Mouse (Mus musculus): ENCODE results near the gene Ranbp3l. TPM values are rescaled to one million over a fixed set of nuclear protein-coding genes. Genes with fewer than 3 reads are reported as not detected.

Ranbp3l gene
- total and polyA plus RNA-seq, 3 experiments = not detected

DNA sequence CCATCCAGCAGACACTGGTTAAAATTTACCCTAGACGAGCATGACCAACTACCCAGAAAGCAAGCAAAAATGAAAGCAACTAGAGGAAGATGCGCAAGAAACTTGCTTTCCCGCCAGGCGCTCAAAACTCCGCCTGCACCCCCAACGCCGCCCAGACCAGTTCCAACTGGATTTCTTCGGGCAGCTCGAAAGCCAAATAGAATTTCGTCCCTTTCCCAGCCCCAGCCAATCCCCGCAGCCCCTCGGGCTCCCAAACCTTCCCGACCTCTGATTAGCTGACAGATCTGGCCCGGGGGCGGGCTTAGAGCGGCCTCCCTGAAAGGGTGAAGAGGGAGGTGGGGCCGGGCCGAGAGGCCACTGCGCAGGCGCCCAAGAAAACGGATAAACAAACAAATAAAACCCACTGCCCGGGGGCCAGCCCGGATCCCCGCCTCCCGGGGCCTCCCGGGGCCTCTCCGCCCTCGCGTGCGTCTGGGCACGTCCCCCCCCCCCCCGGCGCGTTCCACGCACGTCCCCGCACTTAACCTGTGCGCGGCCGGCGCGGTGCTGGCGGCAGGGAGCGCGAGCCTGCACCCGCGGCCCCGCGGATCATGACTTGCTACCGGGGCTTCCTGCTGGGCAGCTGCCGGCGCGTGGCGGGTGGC lies 103.3 kb downstream of the Ranbp3l start, which contains the start of gene Nadk2:
Gene Nadk2 (plus strand): TSS at position 349 of the 644 bp plus-strand sequence.
- Histone ChIP-seq H3K4me3 (replicated peaks in 1 of 3; ENCODE audit: low read depth in 2 of 3, low read length in 2 of 3, poor library complexity in 1 of 3) (peak within 1 kb of the TSS; percentile 69 to 90 (median 73)), H3K27me3 (replicated peaks) (no peaks in the 10 kb centered on the region), H3K36me3 (replicated peaks in 1 of 2; ENCODE audit: control insufficient read depth in 1 of 2, insufficient read depth in 1 of 2, low read length in 1 of 2) (peaks cover 0 to 4% of the 10 kb centered on the region in 2 experiments), H3K27ac (ENCODE audit: insufficient read depth, low read depth) (0 out of 2 replicates have a peak within 1 kb of the TSS, but pooled peaks have one; percentile 8), H3K4me1 (ENCODE audit: control insufficient read depth in 1 of 2, insufficient read depth in 2 of 2) (peaks cover 0 to 38% of the 10 kb centered on the region in 2 experiments; a peak in 2 of 4 replicates), H3K4me2 (ENCODE audit: insufficient read depth, low read depth, poor library complexity, severe bottlenecking) (peak within 1 kb of the TSS; percentile 90), H3K9me3 (replicated peaks; ENCODE audit: low read length) (no peaks in the 10 kb centered on the region), H3K9ac (ENCODE audit: insufficient read depth, low read depth) (peak within 1 kb of the TSS; percentile 82), H3K79me2 (replicated peaks; ENCODE audit: control insufficient read depth, extremely low read depth, insufficient read depth, poor library complexity, severe bottlenecking) (no peaks in the 10 kb centered on the region)
- dilution Hi-C loops (cut with MboI; ENCODE audit: extremely low pct_ligation_motif_present, extremely low pct_unique_long_range_greater_than_20kb, low sequenced_read_pairs) = no loop called here
- TF ChIP-seq NELFE (IDR thresholded peaks at IDR 0.05; ENCODE audit: low read depth, low read length) (no peak), CHD2 (IDR thresholded peaks at IDR 0.05; ENCODE audit: low read length) (peak; percentile 66; the same call in 1 of the 2 replicates), USF2 (conservative IDR thresholded peaks at IDR 0.05; ENCODE audit: low read depth, low read length) (no peak), CHD1 (IDR thresholded peaks at IDR 0.05; ENCODE audit: low read depth, low read length) (no peak), POLR2AphosphoS2 (IDR thresholded peaks at IDR 0.05; ENCODE audit: low read depth, low read length) (no peak), ZKSCAN1 (IDR thresholded peaks at IDR 0.05; ENCODE audit: borderline replicate concordance, low read depth, low read length) (no peak), HCFC1 (IDR thresholded peaks at IDR 0.05; ENCODE audit: low read depth, low read length) (peak; percentile 30; the same call in 1 of the 2 replicates), RAD21 (IDR thresholded peaks at IDR 0.05; ENCODE audit: low read depth, low read length) (no peak), SIN3A (IDR thresholded peaks at IDR 0.05; ENCODE audit: low read length) (peak; percentile 88), MYC (IDR thresholded peaks at IDR 0.05; ENCODE audit: low read depth, low read length) (0 out of 2 replicates have a peak, but pooled peaks have one; percentile 22), ZNF384 (IDR thresholded peaks at IDR 0.05; ENCODE audit: low read depth, low read length) (no peak), JUND (conservative IDR thresholded peaks at IDR 0.05; ENCODE audit: low read depth, low read length) (no peak), JUN (IDR thresholded peaks at IDR 0.05; ENCODE audit: insufficient read depth, low read depth, low read length) (no peak), ZMIZ1 (IDR thresholded peaks at IDR 0.05; ENCODE audit: low read depth, low read length) (no peak), ZC3H11A (IDR thresholded peaks at IDR 0.05; ENCODE audit: low read depth, low read length) (no peak), E2F4 (IDR thresholded peaks at IDR 0.05; ENCODE audit: insufficient replicate concordance, low read depth, low read length) (peak; percentile 95), MAX (IDR thresholded peaks at IDR 0.05; ENCODE audit: low read length) (peak; percentile 57; the same call in 1 of the 2 replicates), UBTF (IDR thresholded peaks at IDR 0.05; ENCODE audit: low read depth, low read length) (0 out of 2 replicates have a peak, but pooled peaks have one; percentile 43), MEF2A (IDR thresholded peaks at IDR 0.05; ENCODE audit: borderline replicate concordance, low read depth, low read length) (0 out of 2 replicates have a peak, but pooled peaks have one; percentile 16), RCOR1 (conservative IDR thresholded peaks at IDR 0.05; ENCODE audit: low read depth, low read length) (no peak), TCF12 (IDR thresholded peaks at IDR 0.05; ENCODE audit: low read depth, low read length) (peak; percentile 46; the same call in 1 of the 2 replicates), ELF1 (IDR thresholded peaks at IDR 0.05; ENCODE audit: low read depth, low read length) (no peak), TBP (conservative IDR thresholded peaks at IDR 0.05; ENCODE audit: low read depth, low read length) (peak; percentile 71), MAFK (IDR thresholded peaks at IDR 0.05; ENCODE audit: insufficient replicate concordance, low read length) (no peak), USF1 (IDR thresholded peaks at IDR 0.05; ENCODE audit: low read depth, low read length) (no peak), MXI1 (IDR thresholded peaks at IDR 0.05; ENCODE audit: low read depth, low read length) (no peak), MAZ (IDR thresholded peaks at IDR 0.05; ENCODE audit: low read depth, low read length) (peak; percentile 33; the same call in 1 of the 2 replicates), KAT2A (IDR thresholded peaks at IDR 0.05; ENCODE audit: insufficient replicate concordance, low read length) (no peak), POLR2A (IDR thresholded peaks at IDR 0.05; ENCODE audit: low read depth, low read length) (peak; percentile 72), ETS1 (conservative IDR thresholded peaks at IDR 0.05; ENCODE audit: low read depth, low read length) (0 out of 2 replicates have a peak, but pooled peaks have one; percentile 6), CTCF (conservative IDR thresholded peaks at IDR 0.05 in 1 of 2, IDR thresholded peaks at IDR 0.05 in 1 of 2; ENCODE audit: low read depth in 2 of 2, low read length in 2 of 2) (no peak), BHLHE40 (IDR thresholded peaks at IDR 0.05; ENCODE audit: low read depth, low read length) (peak; percentile 56), GABPA (IDR thresholded peaks at IDR 0.05; ENCODE audit: insufficient replicate concordance, low read depth, low read length) (no peak), NRF1 (IDR thresholded peaks at IDR 0.05; ENCODE audit: low read depth, low read length) (peak; percentile 85), EP300 (IDR thresholded peaks at IDR 0.05; ENCODE audit: low read length) (no peak), IRF4 (IDR thresholded peaks at IDR 0.05; ENCODE audit: low read depth, low read length) (0 out of 2 replicates have a peak, but pooled peaks have one; percentile 26), PAX5 (IDR thresholded peaks at IDR 0.05; ENCODE audit: low read length) (no peak), SMC3 (IDR thresholded peaks at IDR 0.05; ENCODE audit: low read depth, low read length) (no peak)
- in situ Hi-C loops (cut with MboI; ENCODE audit: low pct_ligation_motif_present, low pct_unique_long_range_greater_than_20kb, low sequenced_read_pairs) = no loop called here
- DNase-seq (ENCODE audit: extremely low read depth) = peak; percentile 97
